Mouse (Mus musculus) ES-Bruce4 (cell line): Measurements from ENCODE around the gene Zfp704.

ENCODE experiments used
- EP300 ChIP-seq: IDR thresholded peaks from 2 replicates; pipeline ENCODE4 v1.6.1; 2011; ENCODE audit warnings: low read depth, low read length; ENCODE audit not compliant: insufficient read depth
- POLR2A ChIP-seq: IDR thresholded peaks from one replicate; pipeline ENCODE4 v1.8.1; 2011; ENCODE audit warnings: low read length; ENCODE audit not compliant: insufficient read depth

DNA sequence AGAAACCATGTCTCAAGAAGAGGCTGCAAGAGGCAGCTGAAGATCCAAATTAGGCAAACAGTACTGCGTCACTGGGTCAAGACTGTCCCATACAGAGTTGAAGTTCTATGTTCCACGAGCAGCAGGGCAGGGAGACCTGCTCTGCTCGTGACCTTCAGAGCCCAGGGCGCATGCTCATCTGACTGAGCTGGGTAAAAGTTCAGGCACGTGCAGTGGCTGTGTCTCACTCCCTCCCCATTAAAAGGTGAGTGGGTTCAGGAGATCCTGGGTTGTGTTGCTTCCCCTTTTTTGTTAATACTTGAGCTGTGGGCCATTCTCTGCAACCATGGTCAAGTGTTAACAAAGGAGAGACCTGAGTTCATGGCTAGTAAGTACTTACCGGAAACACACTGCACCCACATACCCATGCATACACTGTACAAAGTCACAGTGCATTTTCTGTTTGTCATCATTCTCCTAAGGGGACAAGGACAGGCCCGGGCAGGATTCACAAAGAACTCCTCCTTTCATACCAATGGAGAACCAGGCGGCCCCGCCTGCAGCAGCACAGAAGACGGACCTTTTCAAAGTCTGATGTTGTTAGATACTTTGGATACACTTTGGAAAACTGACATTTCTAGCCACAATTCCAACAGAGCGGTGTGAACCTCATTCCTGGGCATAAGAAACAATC is 10.0 kb downstream of the Zfp704 start:
- TF ChIP-seq POLR2A (no peak), EP300 (no peak)
